Mouse (Mus musculus) E14TG2a.4 (cell line): ENCODE measurements around the gene Spata31d1a.

ENCODE experiments used
- H3K27me3 ChIP-seq: 2 replicates; pipeline ENCODE4 v1.6.1; 2014; ENCODE audit warnings: low read length, control low read depth; ENCODE audit not compliant: insufficient read depth
- H3K36me3 ChIP-seq: 2 replicates; pipeline ENCODE4 v1.6.1; 2014; ENCODE audit warnings: low read length, control low read depth; ENCODE audit not compliant: insufficient read depth
- H3K4me1 ChIP-seq: replicated peaks from 2 replicates; pipeline ENCODE4 v1.6.1; 2014; ENCODE audit warnings: low read depth, low read length, control low read depth
- H3K4me3 ChIP-seq: replicated peaks from 2 replicates; pipeline ENCODE4 v1.5.1; 2014; ENCODE audit warnings: mild to moderate bottlenecking, low read length
- H3K9me3 ChIP-seq: 2 replicates; pipeline ENCODE4 v1.6.1; 2014; ENCODE audit warnings: low read length, control low read depth
- CTCF ChIP-seq: conservative IDR thresholded peaks from 2 replicates; pipeline ENCODE4 v1.5.1; 2014; ENCODE audit warnings: low read length
- NANOG ChIP-seq: IDR thresholded peaks from 2 replicates; pipeline ENCODE4 v1.6.1; 2014; ENCODE audit warnings: borderline replicate concordance, low read length, mixed read lengths
- POU5F1 ChIP-seq: IDR thresholded peaks from 2 replicates; pipeline ENCODE4 v1.6.1; 2014; ENCODE audit warnings: low read length, borderline replicate concordance

The Spata31d1a gene

DNA sequence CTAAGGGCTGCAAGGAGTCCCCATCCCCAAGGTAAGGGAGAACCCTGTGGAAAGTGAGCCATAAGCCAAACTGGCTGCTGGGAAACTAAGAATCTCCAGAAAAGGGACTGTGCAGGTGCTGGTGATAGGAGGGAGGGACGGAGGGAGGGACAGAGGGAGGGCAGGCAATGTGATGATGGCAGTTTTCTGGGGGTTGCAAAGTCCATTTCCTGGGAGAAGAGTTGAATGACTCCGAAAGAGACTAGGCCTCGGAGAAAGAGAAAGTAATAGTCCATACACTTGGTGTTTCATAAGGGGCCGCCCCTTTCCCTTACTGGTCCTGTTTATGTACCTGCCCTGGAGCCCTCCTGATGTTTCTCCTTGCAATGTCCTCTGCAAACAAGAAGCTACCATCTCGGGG lies 55.7 kb downstream of the Spata31d1a start:
- Histone ChIP-seq H3K9me3 (no peaks in the 10 kb centered on the region; the same call in 1 of the 2 replicates), H3K36me3 (peaks cover 50% of the 10 kb centered on the region), H3K27me3 (no peaks in the 10 kb centered on the region), H3K4me1 (peaks cover 100% of the 10 kb centered on the region), H3K4me3 (peak overlapping the region; percentile 35; the same call in 1 of the 2 replicates)
- TF ChIP-seq CTCF (no peak), NANOG (no peak), POU5F1 (no peak)

- Histone ChIP-seq H3K36me3 (peaks cover 52% of the 10 kb centered on the region), H3K27me3 (no peaks in the 10 kb centered on the region), H3K4me1 (peaks cover 100% of the 10 kb centered on the region), H3K4me3 (0 out of 2 replicates have a peak overlapping the region, but pooled peaks have one; percentile 10), H3K9me3 (no peaks in the 10 kb centered on the region)
- TF ChIP-seq CTCF (no peak), NANOG (no peak), POU5F1 (no peak)
Observed at GRCm38 (mm10) chr13:59653136-59653535, 57.0 kb downstream of the Spata31d1a start.

- peaks cover 100% of the 10 kb centered on the region for H3K4me1 ChIP-seq
- H3K27me3 ChIP-seq = no peaks in the 10 kb centered on the region
- H3K4me3 ChIP-seq = no peak overlapping the region
- no peak for TF ChIP-seq CTCF
- no peak for TF ChIP-seq POU5F1
- no peak for TF ChIP-seq NANOG
- peaks cover 56% of the 10 kb centered on the region for H3K36me3 ChIP-seq
- H3K9me3 ChIP-seq = no peaks in the 10 kb centered on the region
Observed at GRCm38 (mm10) chr13:59652651-59653050, 57.5 kb downstream of the Spata31d1a start.
